Mouse (Mus musculus) megakaryocyte, embryonic 14.5 days (primary cell): ENCODE results near the gene Mnat1. TPM values are rescaled to one million over a fixed set of nuclear protein-coding genes. Genes with fewer than 3 reads are reported as not detected.

Experiments used
- H3K27me3 ChIP-seq: replicated peaks from 2 replicates; pipeline ENCODE3; 2012; ENCODE audit warnings: inconsistent platforms
- H3K36me3 ChIP-seq: replicated peaks from 2 replicates; pipeline ENCODE3; 2012; ENCODE audit warnings: low read length, inconsistent platforms, mixed read lengths
- H3K4me1 ChIP-seq: 2 replicates; pipeline ENCODE4 v1.6.1; 2012; ENCODE audit warnings: inconsistent platforms
- H3K4me3 ChIP-seq: replicated peaks from 2 replicates; pipeline ENCODE3; 2012; ENCODE audit warnings: moderate library complexity, mild to moderate bottlenecking, inconsistent platforms
- H3K9me3 ChIP-seq: 2 replicates; pipeline ENCODE4 v1.6.1; 2012; ENCODE audit warnings: inconsistent platforms
- FLI1 ChIP-seq: IDR thresholded peaks from 2 replicates; pipeline ENCODE4 v1.6.1; 2012; ENCODE audit warnings: low read length, inconsistent platforms, mixed read lengths
- GATA1 ChIP-seq: IDR thresholded peaks from 3 replicates; pipeline ENCODE4 v1.6.1; 2012; ENCODE audit warnings: mixed read lengths, low read length, inconsistent platforms, borderline replicate concordance
- polyA plus RNA-seq: library from polyadenylated mRNA; stranded (reverse); fragments of >175 nt; gene quantifications from 2 replicates; pipeline ENCODE4 v1.2.3, GENCODE M21; 2012; ENCODE audit warnings: low replicate concordance; ENCODE audit not compliant: insufficient read depth

Mnat1 gene
- polyA plus RNA-seq, 1 experiment, result 3.6 TPM

DNA sequence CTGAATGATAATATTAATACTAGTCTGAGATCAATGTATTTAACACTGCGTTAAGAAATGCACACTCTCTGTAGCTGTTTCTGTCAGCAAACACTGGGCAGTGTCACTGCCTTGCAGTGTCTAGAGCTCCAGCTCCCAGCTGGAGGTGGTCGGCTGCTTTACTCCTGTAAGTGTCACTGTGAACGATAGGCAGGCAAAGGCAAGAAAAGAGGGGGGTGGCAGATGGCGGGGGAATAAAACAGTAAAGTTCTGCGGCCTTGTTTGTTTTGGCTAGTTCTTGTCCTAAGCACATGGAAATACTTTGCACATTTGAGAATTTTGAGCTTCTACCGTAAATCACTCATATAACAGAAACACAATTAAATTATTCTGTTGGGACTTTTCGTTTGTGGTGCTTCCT, 75.9 kb downstream of the Mnat1 start:
- TF ChIP-seq GATA1, result no peak
- TF ChIP-seq FLI1, result no peak
- Histone ChIP-seq H3K9me3 (no peaks in the 10 kb centered on the region), H3K4me1 (peaks cover 83% of the 10 kb centered on the region), H3K4me3 (no peak overlapping the region), H3K27me3 (no peaks in the 10 kb centered on the region), H3K36me3 (peaks cover 19% of the 10 kb centered on the region)

- TF ChIP-seq GATA1 (no peak), FLI1 (no peak)
- H3K4me3 ChIP-seq, result peak overlapping the region; percentile 59
- peaks cover 80% of the 10 kb centered on the region for H3K4me1 ChIP-seq
- H3K27me3 ChIP-seq, result no peaks in the 10 kb centered on the region
- no peaks in the 10 kb centered on the region for H3K9me3 ChIP-seq
- H3K36me3 ChIP-seq, result peaks cover 6% of the 10 kb centered on the region
Observed at GRCm38 (mm10) chr12:73201587-73201986, 78.1 kb downstream of the Mnat1 start.

DNA sequence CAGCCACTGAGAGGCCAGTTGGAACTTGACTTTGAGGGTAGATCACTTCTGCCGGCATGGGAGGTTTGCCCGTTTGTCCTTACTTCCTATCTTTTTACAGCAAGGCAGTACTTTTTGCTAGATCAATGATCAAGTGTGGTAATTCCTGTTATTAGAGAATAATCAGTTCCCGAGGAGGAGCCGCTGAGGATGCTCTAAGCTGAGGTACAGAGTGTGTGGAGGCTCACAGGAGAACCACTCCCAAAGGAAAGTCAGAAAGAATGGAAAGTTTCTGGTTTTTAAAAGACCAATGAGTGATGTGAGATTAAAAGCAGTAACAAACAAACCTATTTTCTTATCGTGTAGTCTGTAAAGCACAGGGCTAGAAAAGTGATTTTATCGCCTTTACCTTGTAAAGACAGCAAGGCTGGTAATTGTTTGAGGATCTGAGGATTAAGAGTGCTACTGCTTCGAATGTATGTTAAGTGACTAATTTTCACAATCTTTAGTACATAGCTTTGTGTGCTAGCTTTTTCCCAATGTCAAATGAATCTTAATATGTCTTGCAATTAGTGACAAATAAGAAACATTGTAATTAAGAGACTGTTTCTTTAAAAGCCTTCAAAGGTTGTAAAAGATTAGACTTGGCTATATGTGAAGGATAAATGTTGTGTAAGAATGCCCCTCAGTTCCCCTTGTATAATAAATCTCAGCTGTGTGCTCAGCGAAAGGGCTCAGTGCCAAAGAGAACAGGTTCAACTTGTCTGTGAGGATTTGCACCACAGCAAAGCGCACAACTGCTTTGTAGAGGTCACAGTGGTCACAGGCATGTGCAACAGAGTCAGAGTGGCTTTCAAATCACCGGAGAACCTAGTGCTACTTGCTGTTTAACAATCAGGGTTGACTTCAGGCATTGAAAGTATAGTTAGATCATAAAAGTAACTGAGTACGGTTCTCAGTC, 82.5 kb downstream of the Mnat1 start:
- Histone ChIP-seq H3K4me1 (peaks cover 67% of the 10 kb centered on the region), H3K36me3 (peaks cover 3% of the 10 kb centered on the region), H3K27me3 (no peaks in the 10 kb centered on the region), H3K4me3 (no peak overlapping the region), H3K9me3 (no peaks in the 10 kb centered on the region)
- TF ChIP-seq FLI1 (no peak), GATA1 (no peak)

DNA sequence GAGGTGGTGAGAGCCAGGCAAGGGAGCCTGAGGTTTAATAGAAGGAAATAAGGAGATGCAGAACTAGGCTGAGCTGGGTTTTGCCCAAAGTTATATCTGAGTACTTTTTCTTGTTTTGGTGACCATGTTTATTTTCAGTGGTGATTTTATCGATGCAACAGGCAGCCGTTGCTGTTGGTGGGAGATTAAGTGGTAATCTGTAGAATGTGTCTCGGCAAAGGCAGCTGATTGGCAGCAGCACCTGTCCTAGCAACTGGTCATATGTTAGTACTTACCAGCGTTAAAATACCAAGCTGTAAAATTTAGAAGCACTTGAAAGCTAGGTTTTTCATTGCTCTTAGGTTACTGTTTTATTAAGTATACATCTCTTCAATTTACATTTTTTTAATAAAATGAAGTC, 83.5 kb downstream of the Mnat1 start:
- peaks cover 3% of the 10 kb centered on the region for H3K36me3 ChIP-seq
- TF ChIP-seq GATA1 (no peak), FLI1 (no peak)
- no peaks in the 10 kb centered on the region for H3K9me3 ChIP-seq
- peaks cover 67% of the 10 kb centered on the region for H3K4me1 ChIP-seq
- no peak overlapping the region for H3K4me3 ChIP-seq
- H3K27me3 ChIP-seq, result no peaks in the 10 kb centered on the region

- Histone ChIP-seq H3K4me1 (peaks cover 66% of the 10 kb centered on the region), H3K4me3 (no peak overlapping the region), H3K9me3 (no peaks in the 10 kb centered on the region), H3K36me3 (peaks cover 3% of the 10 kb centered on the region), H3K27me3 (no peaks in the 10 kb centered on the region)
- TF ChIP-seq FLI1 (no peak), GATA1 (no peak)
Observed at GRCm38 (mm10) chr12:73207461-73207860, 83.9 kb downstream of the Mnat1 start.

DNA sequence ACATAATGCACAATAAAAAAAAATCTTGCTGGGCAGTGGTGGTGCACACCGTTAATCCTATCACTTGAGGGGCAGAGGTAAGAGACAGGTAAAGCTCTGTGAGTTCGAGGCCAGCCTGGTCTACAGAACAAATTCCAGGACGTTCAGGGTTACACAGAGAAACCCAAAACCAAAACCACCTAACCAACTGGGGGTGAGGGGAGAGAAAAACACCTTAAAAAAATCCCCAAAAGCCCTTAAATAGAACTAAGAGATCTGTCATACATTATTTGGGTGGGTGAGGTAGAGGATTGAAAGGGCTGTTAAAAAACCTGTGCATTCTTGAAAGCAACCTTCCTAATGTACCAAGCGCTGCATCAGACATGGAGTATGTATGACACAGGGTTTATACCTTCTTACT, 85.0 kb downstream of the Mnat1 start:
- no peak overlapping the region for H3K4me3 ChIP-seq
- TF ChIP-seq FLI1 (no peak), GATA1 (no peak)
- peaks cover 56% of the 10 kb centered on the region for H3K4me1 ChIP-seq
- peaks cover 3% of the 10 kb centered on the region for H3K36me3 ChIP-seq
- H3K9me3 ChIP-seq, result no peaks in the 10 kb centered on the region
- H3K27me3 ChIP-seq, result no peaks in the 10 kb centered on the region

DNA sequence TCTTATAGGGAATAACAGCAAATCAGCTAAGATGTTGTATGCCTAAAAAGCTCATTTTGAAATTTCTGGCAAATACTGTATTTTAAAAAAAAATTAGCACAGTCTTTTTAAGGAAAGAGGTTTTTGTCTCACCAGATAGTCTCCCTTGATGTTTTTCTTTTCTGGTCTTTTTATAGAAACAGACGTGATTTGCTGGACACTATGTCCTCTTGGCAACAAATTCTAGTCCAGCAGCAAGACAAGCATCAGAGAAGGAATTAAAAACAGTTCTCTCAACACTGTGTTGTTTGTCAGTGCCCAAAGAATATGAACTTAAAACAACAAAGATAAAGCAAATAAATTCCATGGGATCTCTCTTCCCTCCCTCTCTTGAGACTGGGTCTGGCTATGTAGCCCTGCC, 85.6 kb downstream of the Mnat1 start:
- Histone ChIP-seq H3K4me1 (peaks cover 50% of the 10 kb centered on the region), H3K36me3 (peaks cover 3% of the 10 kb centered on the region), H3K27me3 (no peaks in the 10 kb centered on the region), H3K4me3 (no peak overlapping the region), H3K9me3 (no peaks in the 10 kb centered on the region)
- TF ChIP-seq FLI1 (no peak), GATA1 (no peak)

- no peak for TF ChIP-seq FLI1
- TF ChIP-seq GATA1, result no peak
- Histone ChIP-seq H3K4me1 (peaks cover 47% of the 10 kb centered on the region), H3K36me3 (peaks cover 3% of the 10 kb centered on the region), H3K4me3 (peak overlapping the region; percentile 78), H3K27me3 (no peaks in the 10 kb centered on the region), H3K9me3 (no peaks in the 10 kb centered on the region)
Observed at GRCm38 (mm10) chr12:73210454-73210853, 86.9 kb downstream of the Mnat1 start.

DNA sequence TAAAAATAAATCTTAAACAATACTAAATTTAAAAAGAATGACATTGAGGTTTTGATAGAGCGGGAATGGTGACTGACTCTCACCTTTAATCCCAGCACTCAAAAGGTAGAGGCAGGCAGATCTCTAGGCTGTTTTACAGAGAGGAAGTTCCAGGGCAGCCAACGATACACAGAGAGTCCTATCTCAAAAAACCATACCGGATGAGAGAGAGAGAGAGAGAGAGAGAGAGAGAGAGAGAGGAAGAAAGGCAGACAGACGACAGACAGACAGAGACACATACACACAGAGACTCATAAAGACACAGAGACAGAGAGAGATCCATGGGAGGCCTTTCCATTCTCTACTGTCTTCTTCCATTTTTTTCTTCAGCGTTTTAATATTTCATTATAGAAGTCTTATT, 92.3 kb downstream of the Mnat1 start:
- no peak overlapping the region for H3K4me3 ChIP-seq
- peaks cover 33% of the 10 kb centered on the region for H3K4me1 ChIP-seq
- TF ChIP-seq FLI1 (no peak), GATA1 (no peak)
- peaks cover 36% of the 10 kb centered on the region for H3K36me3 ChIP-seq
- no peaks in the 10 kb centered on the region for H3K27me3 ChIP-seq
- H3K9me3 ChIP-seq, result no peaks in the 10 kb centered on the region

DNA sequence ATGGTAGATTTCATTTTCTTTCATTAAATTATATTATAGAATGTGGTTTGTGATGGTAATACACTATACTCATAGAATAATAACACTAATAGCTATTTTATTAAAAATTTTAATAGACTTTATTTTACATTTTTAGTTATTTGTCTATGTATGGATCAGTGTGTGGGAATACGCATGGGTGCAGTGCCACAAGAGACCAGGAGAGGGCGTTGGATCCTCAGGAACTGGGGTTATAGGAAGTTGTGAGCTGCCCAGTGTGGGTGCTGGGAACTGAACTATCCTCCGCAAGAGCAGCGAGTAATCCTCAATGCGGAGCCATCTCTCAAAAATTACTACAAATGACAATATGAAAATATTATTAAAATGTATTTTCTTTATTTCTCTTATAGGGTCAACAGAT, 95.1 kb downstream of the Mnat1 start:
- H3K4me1 ChIP-seq, result peaks cover 23% of the 10 kb centered on the region
- no peaks in the 10 kb centered on the region for H3K9me3 ChIP-seq
- no peak for TF ChIP-seq GATA1
- no peak for TF ChIP-seq FLI1
- H3K27me3 ChIP-seq, result no peaks in the 10 kb centered on the region
- no peak overlapping the region for H3K4me3 ChIP-seq
- peaks cover 44% of the 10 kb centered on the region for H3K36me3 ChIP-seq

DNA sequence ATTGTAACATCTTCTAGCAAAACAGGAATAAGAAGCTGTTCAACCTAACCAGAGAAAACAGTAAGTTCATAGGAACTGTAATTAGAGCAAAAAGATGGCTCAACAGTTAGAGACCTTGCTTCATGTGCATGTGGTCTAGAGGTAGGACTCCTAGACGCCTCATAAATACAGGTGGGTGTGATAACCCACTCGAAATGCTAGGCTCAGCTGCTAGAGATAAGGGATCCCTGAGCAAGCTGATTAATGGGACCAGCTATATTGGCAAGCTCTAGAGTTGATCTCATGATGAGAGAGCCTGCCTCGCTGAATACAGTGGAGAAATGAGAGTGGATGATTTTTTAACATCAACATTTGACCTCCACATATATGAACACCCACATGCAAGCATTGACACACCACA, 97.7 kb downstream of the Mnat1 start:
- Histone ChIP-seq H3K4me3 (no peak overlapping the region), H3K36me3 (peaks cover 58% of the 10 kb centered on the region), H3K9me3 (no peaks in the 10 kb centered on the region), H3K4me1 (peaks cover 10% of the 10 kb centered on the region), H3K27me3 (no peaks in the 10 kb centered on the region)
- TF ChIP-seq GATA1, result no peak
- TF ChIP-seq FLI1, result no peak
